Mouse (Mus musculus) ovary, postnatal 14 days (tissue): ENCODE data around the gene Slc7a11.
"Not testable (repeated sequence)": the region's sequence is repeated elsewhere in the genome, so short reads cannot be mapped to it uniquely, and the experiment has no call there.

Experiments
- DNase-seq: peaks from one replicate; pipeline ENCODE4 v3.0.0; 2022; ENCODE audit warnings: low spot score

Gene Slc7a11

DNA sequence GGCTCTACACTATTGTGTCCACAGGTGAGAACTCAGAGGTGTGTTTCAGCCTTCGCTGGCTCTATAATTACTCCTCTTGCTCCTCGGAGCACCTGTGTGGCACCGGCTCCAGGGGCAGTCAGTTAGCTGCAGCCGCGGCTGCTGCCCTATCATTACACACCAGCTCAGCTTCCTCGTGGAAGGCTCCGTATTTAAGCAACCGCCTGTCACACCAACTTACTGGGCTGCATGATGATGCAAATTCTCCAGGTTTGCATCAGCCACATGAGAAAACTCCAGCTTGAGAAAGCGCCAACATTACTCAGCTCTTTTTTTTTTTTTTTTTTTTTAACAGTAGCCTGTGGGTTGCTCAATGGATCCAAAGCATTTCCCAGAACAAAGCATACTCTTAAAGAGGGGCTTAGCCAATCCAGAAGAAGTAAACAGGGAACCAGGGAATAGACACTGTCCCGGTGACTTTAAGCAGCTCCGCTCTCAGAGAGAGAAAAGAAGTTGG, at the start of gene Slc7a11:
Slc7a11 (minus strand) TSS at position 194 of the 496 bp plus-strand sequence.
- peak; percentile 18 for DNase-seq

GRCm38 (mm10) chr3:50491678-50492077, 48.3 kb upstream of the Slc7a11 start:
- DNase-seq: no peak

GRCm38 (mm10) chr3:50484076-50484475, 40.7 kb upstream of the Slc7a11 start:
- no peak for DNase-seq

GRCm38 (mm10) chr3:50462223-50462622, 18.8 kb upstream of the Slc7a11 start:
- no peak for DNase-seq

DNA sequence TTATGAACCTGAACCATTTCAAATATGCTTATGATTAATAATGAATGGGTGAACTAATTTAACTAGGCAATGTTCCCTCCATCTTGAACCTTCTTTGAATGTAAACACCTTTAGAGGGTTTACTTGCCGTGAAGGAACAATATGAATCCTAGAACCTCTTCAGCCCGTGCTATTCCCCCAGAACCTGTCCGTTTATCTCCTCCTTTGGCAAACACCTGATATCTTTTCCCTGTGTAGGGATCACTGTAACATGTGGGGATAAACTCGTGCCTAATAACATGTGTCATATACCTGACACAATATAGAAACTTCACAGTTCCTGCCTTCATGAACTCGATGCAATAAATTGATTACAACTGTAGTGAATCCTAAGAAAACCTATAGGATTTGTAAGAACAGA, 13.7 kb upstream of the Slc7a11 start:
- no peak for DNase-seq

DNA sequence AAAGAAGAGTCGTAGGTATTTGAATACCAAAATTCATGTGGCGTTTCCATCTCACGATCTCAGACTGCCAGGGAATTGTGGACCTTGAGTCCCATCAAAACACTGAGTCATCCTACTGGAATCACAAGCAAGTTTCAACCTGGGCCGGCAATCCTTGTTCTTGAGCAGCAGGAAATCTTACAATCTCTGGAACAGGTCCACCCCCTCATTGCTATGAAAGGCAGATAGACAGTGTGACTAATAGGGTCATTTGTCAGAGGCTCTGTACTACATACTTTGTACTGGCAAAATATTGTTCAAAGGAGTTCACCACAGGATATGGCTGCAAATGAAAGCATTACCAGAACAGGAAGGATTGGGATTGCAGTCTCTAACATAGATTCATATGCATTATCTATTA, 13.2 kb upstream of the Slc7a11 start:
- no peak for DNase-seq

GRCm38 (mm10) chr3:50456023-50456422, 12.6 kb upstream of the Slc7a11 start:
- DNase-seq: no peak

GRCm38 (mm10) chr3:50445050-50445775, 1.8 kb upstream of the Slc7a11 start:
- no peak for DNase-seq

DNA sequence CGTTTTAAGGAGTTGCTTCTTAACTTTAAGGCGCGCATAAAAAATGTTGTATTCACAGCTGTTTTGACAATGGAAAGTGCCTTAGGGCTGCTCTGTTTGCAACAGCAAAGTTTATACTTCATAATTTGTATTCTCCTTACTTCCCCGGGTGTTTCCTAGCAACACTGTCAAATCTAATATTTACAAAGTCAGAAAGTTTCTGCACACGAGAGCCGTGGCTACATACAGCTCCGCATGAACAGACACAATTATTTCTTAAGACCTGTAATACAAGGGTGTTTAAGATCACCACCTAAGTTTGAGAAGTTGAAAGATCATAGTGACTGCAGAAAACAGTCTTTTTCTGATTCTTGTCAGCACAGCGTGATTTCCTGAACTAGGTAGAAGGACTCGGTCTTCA, 528 bp upstream of the Slc7a11 start:
- no peak for DNase-seq

- DNase-seq: no peak
These were observed 797 bp downstream of the Slc7a11 start for GRCm38 (mm10) chr3:50442341-50443292.

DNA sequence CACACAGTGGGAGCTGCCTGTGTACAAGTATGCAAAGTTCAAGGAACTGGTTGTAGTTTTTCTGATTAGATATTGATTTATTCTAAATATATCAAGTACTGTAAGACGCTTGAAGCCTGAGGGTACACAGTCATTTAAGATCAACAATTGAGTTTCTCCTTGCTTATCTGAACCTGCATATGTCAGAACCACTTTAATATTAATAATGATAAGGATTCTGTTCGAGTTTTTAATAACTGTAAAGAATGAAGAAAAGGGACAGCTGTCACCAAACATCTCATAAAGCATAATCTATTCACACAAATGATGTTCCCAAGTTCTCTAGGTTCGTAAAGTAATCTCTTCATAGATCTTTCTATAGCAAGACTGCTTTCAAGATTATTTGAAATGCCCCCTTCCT, 2.1 kb downstream of the Slc7a11 start:
- DNase-seq: no peak

DNA sequence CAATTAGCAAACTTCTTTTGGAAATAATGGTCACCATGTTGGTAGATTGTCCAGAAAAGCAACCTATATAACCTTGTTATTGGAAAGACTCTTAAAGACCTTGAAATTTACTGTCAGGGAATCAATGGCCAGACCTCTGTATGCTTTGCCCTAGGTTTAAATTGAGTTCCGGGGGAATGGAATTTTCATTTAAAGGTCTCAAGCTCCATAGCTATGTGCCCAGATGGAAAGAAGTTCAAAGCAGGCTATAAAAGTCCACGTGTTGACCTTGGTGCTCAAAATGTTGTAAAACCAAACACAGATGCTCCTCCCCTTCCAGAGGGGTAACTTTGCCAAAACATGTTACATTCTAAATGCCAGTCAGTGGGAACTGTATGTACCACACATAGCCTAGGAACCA, 3.0 kb downstream of the Slc7a11 start:
- DNase-seq: no peak

GRCm38 (mm10) chr3:50439429-50439828, 4.0 kb downstream of the Slc7a11 start:
- DNase-seq: no peak

DNA sequence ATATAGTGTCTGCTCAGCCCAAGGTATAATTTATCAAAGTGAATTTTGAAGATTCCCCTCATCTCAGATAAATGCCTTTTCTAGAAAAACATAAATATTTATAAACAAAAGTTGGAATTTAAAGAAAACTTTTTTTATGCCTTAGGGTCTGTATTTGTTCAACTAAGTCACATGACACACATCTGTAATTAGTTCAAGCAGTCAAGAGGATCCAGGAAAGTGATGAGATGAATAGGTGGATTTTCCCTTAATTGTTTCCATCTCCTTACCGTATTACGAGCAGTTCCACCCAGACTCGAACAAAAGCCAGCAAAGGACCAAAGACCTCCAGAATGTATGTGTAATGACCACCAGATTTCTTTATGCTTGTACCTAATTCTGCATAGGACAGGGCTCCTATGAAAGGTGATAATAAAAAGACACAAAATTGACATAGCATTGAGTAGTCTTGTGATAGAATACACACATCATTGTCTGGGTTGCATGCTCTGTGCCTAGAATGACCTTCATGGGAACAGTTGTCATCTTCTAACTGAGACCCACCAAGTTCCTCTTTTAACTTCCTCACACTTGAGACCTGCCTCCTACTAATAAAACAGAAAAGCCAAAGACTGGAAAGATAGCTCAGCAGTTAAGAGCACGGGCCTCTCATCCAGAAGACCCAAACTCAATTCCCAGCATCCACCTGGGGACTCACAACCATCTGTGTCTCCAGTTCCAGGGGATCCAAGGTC, 4.7 kb downstream of the Slc7a11 start:
- no peak for DNase-seq

DNA sequence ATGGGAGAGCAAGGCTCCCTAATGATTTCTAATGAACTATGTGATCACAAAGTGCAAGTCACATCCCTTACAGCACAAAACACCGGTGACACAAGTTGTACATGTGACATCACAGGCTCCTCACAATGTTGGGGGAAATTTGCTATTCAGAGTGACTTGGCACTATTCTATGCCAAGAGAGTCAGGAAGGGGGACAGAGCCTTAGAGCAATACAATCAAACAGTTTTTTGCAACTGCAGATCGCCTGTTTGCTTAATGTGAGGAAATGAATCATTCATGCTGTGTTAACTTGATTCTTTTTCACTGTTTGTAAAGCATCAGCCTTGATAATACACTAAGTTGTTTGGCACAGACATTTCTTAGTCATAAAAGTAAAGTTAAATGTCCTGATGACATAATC, 5.3 kb downstream of the Slc7a11 start:
- DNase-seq: not testable (repeated sequence)

DNA sequence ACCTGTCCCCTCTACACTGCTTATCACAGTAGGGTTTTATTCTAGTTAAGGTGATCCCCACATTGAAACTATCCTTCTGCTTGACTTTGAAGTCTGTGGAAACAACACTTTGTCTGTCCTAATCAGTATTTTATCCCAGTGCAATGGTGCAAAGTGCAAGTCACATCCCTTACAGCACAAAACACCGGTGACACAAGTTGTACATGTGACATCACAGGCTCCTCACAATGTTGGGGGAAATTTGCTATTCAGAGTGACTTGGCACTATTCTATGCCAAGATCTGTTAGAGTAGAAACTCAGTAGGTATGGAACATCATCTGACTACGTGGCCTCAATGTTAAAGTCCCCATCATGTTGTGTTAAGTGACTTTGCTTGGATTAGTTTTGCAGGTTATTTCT, 7.0 kb downstream of the Slc7a11 start:
- not testable (repeated sequence) for DNase-seq

- DNase-seq: no peak
These were observed 9.6 kb downstream of the Slc7a11 start for GRCm38 (mm10) chr3:50433831-50434230.

DNA sequence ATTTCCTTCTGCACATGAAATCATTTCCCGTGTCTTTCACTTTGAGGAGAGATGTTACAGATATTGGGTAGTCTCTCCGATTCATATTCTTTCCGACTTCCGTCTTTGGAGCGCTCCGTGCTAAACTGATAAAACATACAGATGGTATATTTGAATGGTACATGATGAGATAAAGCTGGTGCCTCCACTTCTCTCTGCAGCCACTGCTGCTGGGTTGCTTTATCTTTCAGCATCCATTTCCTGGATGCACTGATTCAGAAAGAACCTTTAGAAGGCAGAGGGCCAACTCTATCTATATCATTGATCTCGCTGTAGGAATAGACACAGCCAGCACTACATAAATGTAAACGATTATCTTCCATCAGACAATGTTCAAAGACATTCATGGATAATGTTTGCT, 12.6 kb downstream of the Slc7a11 start:
- DNase-seq: no peak

DNA sequence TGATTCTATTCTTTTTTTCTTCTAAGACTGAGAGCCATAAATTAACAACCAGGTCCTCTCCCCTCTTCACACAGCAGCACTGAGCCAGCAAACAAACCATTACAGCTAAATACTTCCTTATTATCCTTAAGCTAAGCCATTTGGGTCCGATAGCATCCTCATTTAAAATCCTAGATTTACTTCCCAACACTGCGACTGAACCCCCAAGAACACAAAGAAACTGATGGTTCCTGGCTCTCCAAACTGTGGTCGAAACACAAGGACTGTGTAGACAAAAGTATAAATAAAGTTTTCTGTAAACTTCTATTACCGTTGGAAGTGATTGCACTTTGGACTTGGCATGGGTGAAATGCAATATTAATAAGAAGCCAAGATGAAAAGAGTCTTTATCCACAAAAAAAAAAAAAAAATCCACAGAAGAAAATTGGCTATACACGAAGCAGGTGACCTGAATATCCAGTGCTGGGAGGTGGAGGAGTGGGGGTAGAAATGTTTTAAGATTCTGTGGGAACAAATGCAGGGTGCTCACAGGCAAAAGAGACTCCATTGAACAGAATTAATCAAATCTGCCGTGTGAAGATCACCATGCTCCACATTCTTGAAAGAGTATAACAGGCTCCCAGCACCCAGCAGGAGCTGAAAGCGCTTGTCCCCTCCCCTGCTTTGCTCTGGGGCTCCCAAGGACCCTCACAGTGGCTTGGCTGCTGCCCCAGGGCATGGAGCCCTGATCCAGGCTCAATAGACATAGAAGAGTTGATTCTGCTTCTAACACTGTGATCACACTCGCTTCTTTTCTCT, 21.7 kb downstream of the Slc7a11 start:
- no peak for DNase-seq

GRCm38 (mm10) chr3:50419161-50419560, 24.3 kb downstream of the Slc7a11 start:
- DNase-seq: no peak

DNA sequence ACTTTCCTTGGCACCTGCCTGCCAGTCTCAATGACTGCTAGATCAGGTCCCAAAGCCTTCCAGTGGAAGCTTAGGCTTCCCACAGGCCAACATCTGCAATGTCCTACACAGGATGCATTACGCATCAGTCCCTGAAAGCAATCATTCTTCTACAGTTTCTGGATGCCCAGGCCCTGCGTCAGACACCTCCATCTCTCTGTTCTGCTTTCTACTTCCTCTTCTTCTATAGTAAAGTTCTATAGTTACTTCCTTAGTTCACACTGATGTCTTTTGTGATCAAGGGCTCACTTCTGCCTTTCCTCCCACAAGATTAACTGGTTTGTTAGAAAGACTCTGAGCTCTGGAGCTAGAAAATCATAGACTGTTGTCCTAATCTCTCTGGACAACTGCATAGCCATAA, 36.6 kb downstream of the Slc7a11 start:
- DNase-seq: no peak
